Mouse (Mus musculus) ES-Bruce4 (cell line): ENCODE data around the gene Car9.

Experiments used
- CTCF ChIP-seq: IDR thresholded peaks from one replicate; pipeline ENCODE4 v1.8.1; 2011; ENCODE audit warnings: low read depth, low read length
- EP300 ChIP-seq: IDR thresholded peaks from 2 replicates; pipeline ENCODE4 v1.6.1; 2011; ENCODE audit warnings: low read depth, low read length; ENCODE audit not compliant: insufficient read depth
- POLR2A ChIP-seq: IDR thresholded peaks from one replicate; pipeline ENCODE4 v1.8.1; 2011; ENCODE audit warnings: low read length; ENCODE audit not compliant: insufficient read depth

DNA sequence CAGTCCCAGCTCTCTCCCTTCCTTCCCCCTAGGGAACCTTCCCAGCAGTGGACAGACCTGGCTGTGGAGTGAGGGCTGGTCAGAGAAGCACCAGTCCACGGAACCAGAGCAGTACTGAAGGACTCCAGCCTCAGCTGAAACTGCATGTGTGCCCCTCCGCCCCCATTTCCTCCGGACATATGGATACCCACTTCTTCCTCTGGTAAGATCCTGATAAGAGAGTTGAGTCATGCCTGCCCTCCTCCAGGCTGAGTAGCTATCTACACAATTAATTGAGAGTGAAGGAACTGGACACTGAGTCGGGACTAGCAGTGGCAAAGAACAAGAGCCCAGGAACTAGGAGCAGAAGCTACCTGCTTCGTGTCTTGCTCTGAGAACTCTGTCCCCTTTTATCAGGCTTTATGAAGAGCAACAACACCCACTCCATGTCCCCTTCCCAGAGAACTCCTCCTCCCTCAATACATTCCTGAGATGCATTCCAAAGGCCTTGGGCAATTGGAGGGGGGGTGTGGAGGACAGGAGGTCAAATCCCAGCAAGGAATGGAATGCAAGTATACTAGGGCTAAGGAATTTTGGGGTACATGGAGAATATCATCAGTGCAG is 51.4 kb downstream of the Car9 start:
- no peak for TF ChIP-seq CTCF
- TF ChIP-seq POLR2A = no peak
- no peak for TF ChIP-seq EP300
